Mouse (Mus musculus) erythroblast, adult 5-6 weeks (primary cell): ENCODE measurements around the gene Hps6. TPM values are rescaled to one million over a fixed set of nuclear protein-coding genes. Genes with fewer than 3 reads are reported as not detected.

Experiments
- ATAC-seq: replicated peaks from 2 replicates; pipeline ENCODE4 v1.8.0; 2016; ENCODE audit warnings: moderate number of reproducible peaks, mild to moderate bottlenecking, moderate TSS enrichment, inconsistent platforms; ENCODE audit not compliant: poor library complexity, low FRiP score, severe bottlenecking
- total RNA-seq, 2 experiments: library from RNA; stranded (forward) in 1 of 2; stranded (reverse) in 1 of 2; fragments of 150-400 nt in 1 of 2; fragments of 200-764, 138-1000 nt in 1 of 2; gene quantifications; 2 replicates each; pipeline versions ENCODE4 v1.2.3 to v1.2.4; 2015 to 2017; ENCODE audit warnings: low replicate concordance in 2 of 2

Hps6 gene
- total RNA-seq, 2 experiments from 2014 or later, result 0.77 TPM; not detected in 1

DNA sequence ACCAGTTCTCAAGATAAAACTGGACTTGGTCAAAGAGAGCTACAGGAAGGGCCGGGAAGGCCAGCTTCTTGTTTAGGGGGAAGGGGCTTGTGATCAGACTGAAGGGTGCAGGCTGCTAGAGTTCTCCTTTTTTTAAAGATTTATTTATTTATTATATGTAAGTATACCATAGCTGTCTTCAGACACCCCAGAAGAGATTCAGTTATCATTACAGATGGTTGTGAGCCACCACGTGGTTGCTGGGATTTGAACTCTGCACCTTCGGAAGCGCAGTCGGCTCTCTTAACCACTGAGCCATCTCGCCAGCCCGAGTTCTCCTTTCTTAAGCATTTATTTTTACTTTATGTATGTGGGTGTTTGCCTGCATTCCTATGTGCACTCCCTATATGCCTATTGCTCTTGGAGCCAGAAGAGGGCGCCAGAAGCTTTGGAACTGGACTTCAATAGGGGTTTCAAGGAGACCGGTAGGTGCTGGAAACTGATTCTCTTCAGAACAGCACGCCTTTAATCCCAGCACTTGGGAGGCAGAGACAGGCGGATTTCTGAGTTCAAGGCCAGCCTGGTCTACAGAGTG is 25.5 kb downstream of the Hps6 start:
- ATAC-seq, result no peak

GRCm38 (mm10) chr19:46029652-46030051 is 26.3 kb downstream of the Hps6 start:
- no peak for ATAC-seq

GRCm38 (mm10) chr19:46030196-46030983 is 27.1 kb downstream of the Hps6 start:
- no peak for ATAC-seq

DNA sequence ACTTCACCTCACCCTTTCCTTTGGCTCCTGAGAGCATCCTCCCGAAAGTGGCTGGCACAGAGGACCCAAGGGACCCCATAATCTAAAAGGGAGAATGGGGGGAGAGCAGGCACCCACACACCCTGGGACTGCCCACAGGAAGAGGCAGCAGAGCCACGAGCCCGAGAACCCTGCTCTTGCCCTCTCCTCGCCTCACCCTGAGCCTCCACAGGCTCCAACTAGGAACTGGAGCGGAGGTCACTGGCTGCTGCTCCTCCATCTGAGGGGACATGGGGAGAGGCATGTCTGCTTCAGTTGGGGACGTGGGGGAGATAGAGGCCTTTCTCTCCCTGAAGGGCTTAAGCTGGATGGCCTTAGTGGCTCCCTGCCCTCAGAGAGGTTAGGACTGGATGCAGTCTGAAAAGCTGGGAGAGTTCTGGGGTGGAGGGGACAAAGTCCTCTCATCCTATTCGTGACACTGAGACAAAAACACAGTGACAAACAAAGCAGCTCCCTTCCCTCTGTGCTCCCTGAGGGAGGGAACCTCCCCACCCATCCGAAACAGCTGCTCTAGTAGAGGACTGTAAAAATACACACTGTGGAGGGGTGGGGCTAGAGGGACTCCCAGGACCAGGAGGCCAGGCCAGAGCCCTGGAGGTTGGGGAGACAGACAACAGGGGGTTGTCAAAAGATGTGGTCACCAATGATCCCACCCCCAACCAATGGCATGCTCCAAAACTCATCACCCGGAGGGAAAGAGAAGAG is 28.6 kb downstream of the Hps6 start:
- ATAC-seq, result no peak

GRCm38 (mm10) chr19:46032731-46033510 is 29.6 kb downstream of the Hps6 start:
- no peak for ATAC-seq

DNA sequence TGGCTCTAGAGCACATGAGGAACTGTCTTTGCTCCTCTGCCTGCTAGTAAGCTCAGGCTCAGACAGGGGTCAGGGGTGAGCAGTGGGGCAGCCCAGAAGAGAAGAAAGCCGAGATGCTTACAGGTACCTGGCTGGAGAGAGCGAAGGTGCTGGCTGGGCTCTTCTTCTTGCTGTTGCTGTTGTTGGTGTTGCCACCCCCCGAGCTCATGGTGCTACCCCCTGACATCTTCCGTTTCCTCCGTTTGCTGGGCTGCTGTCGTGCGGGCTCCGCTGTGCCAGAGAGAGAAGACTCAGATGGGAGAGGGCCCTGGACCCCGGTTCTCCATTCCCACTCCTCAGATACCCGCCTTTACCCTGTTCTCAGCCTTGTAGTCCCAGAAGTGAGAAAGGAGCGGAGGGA is 30.6 kb downstream of the Hps6 start:
- ATAC-seq, result no peak

GRCm38 (mm10) chr19:46035971-46036370 is 32.7 kb downstream of the Hps6 start:
- ATAC-seq, result no peak

GRCm38 (mm10) chr19:46036477-46037242 is 33.4 kb downstream of the Hps6 start:
- no peak for ATAC-seq

DNA sequence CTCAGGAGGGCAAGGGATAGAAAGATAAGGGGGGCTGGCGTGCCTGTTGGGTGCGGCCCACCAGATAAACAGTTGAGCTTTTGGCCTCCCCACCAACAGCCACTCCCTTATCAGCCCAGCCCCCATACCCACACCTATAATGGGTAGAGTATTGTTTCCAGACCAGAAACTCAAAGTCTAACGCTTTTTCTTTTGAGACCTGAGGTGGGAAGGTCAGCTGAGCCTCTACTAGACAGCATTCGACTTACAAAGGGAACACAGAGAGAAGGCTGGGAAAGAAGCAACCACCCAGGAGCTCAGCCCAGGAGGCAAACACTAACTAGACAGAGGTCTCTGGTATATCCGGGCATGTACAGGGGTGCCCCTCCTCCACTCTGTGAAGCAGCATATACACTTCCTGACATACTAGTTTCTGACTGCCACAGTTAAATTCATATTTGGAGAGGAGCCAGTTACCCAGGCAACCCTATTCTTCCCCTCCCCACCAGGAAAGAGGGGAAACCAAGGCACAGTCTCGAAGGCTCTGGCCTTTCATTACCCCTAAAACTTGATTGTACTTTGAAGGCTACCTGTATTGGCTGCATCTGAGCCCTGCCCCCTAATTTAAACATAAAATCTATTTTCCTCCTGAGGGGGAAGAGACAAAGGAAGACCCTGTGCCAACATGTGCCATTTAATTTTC is 34.1 kb downstream of the Hps6 start:
- ATAC-seq, result no peak; the same call in 1 of the 2 replicates

DNA sequence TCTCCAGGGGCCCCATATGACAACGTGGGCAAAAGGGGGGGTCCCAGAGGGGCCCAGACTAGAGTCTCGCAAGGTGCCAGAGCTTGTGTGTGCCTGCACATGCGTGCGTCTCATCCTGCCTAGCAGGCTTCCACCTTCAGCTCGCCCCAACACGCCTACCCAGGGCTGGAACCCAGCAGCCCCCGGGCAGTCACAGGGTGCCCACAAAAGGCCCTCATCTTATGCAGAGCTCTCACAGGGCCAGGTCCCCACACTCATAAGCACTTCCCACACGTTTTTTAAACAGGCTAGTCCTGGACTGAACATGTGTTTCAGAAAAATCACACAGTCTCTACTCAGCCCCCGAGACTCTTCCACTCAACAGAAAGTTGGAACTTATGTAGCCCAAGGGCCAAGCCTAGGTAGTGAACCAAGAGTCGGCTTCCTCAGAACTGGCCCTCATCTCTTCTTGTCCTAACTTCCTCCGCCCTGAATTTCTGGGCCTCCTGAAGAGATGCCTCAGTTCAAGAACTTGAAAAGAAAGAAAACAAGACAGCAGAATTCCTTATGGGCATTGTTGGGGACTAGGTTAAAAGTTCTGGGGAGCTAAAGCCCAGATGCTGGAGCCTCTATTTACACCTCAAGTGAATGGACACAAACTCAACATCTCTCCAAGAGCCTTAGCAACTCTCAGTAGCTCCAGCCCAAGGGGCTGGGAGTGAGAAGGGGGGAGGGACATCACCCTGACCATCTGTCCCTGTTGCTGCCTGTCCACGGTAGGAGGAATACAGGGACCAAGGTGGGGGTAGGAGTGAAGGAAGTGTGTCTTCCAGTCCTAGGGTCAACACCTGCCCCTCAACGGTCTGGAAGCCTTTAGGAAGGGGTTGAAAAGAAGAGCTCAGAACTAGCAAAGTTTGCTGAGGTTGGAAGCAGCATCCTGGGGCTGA is 34.9 kb downstream of the Hps6 start:
- 0 out of 2 replicates have a peak, but pooled peaks have one; percentile 37 for ATAC-seq

DNA sequence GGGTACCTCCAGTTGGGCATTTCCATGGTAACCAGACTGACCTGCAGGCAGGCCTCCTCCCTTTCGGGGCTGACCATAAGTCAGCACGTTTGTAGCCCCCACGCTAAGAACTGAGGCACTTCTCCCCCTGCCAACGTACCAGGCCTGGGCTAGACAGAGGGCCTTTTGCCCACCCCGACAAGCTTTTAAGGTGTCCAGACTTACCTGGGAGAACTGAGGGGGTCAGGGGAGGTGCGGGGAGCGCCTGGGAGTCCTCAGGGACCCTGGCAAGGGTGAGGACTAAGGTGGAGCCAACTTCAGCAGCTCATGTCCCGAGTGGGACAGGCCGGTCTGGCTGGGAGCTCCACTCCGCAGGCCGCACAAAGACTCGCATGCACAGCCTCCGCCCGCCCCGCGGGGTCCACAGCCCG is 35.5 kb downstream of the Hps6 start:
- ATAC-seq, result no peak

- ATAC-seq, result peak; percentile 81
Measured at GRCm38 (mm10) chr19:46039478-46039877, 36.2 kb downstream of the Hps6 start.

GRCm38 (mm10) chr19:46040149-46040902 is 37.0 kb downstream of the Hps6 start:
- ATAC-seq, result no peak

DNA sequence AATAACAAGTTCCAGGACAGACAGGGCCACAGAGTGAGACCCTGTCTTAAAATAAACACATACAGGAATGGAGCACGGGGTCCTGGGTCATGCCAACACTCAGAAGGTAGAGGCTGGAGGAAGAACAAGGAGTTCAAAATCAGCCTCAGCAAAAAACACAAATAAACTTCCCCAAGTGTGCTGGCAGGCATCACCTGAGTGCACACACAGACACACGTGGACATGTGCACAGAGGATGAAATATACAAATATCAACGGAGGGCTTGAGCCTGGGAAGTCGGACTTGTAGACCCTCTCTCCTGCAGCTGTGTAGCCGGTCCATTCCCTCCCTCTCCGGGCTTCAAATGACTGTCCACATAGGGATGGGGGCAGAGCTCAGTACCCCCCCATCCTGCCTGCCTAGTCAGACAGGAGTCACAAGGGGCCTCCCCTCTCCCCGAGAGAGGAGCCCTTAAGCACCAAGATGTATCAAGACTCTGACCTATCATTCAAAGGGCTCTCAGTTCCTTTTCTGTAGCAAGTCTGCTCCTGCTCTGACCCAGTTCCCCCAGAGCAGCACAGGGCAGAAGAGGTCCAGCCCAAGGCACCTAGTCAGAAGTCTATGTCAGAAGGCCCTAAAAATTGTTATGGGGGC is 38.1 kb downstream of the Hps6 start:
- no peak for ATAC-seq

GRCm38 (mm10) chr19:46041933-46042475 is 38.7 kb downstream of the Hps6 start:
- ATAC-seq, result no peak

DNA sequence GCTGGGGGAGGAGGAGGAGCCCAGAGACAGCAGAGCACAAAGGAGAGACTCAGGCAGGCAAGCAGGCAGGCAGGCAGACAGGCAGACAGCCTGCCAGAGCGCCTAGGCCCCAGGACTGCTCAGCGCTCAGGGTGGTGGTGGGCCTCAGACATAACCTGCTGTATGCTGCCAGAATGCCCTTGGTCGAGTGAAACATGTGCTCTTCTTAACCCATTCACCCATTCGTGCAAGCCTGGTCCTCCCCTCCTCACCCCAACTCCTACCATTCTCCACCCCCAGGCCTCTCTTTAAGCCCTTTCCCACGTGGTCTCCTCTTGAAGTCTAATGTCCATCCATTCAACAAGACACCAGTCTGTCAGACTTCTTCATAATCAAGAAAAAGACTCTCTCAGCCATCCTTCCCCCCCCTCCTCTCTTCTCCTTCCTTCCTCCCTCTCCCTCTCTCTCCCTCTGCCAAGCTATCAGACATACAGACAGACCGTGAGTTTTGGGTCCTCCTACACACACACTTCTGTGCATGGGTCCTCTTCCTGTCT is 39.2 kb downstream of the Hps6 start:
- no peak for ATAC-seq
